Mouse (Mus musculus) liver, adult 10 weeks (tissue): ENCODE data around the gene Mfsd4a. TPM values are rescaled to one million over a fixed set of nuclear protein-coding genes. Genes with fewer than 3 reads are reported as not detected.

Experiments
- polyA plus RNA-seq: library from polyadenylated mRNA; stranded (reverse); fragments of 350-450 nt; fragmentation: Illumina TruSeq; extraction: RNeasy Lipid Tissue Mini Kit (QIAGEN cat#74804); gene quantifications from one replicate; pipeline ENCODE4 v1.2.3, GENCODE M21; 2014; ENCODE audit warnings: low read depth, low replicate concordance

Gene Mfsd4a
- not detected for polyA plus RNA-seq

GRCm38 (mm10) chr1:132067261-132068255, at the start of gene Mfsd4a:
Gene Mfsd4a, minus strand, starts transcription at chr1:132068062.

GRCm38 (mm10) chr1:132007282-132007815, 60.5 kb downstream of the Mfsd4a start, which contains the start of gene Elk4:
Gene Elk4, plus strand, starts transcription at chr1:132007607.

Other genes starting within 250 kb of the Mfsd4a start
- gene Slc41a1, start 240.6 kb downstream of the Mfsd4a start, polyA plus RNA-seq: 0.69 TPM
- gene Rab29, start 200.8 kb downstream of the Mfsd4a start, polyA plus RNA-seq: 6.6 TPM
- gene Nucks1, start 157.5 kb downstream of the Mfsd4a start, polyA plus RNA-seq: 48.2 TPM
- gene Slc45a3, start 105.1 kb downstream of the Mfsd4a start, polyA plus RNA-seq: 9.3 TPM
- 27.4 TPM for gene Elk4, start 60.5 kb downstream of the Mfsd4a start, polyA plus RNA-seq
- 1.5 TPM for gene Cdk18, start 71.6 kb upstream of the Mfsd4a start, polyA plus RNA-seq
- not detected for gene Lemd1, start 123.4 kb upstream of the Mfsd4a start, polyA plus RNA-seq
- gene AC124108.1, start 123.4 kb upstream of the Mfsd4a start, polyA plus RNA-seq: not detected
- gene Gm10188, start 161.7 kb upstream of the Mfsd4a start, polyA plus RNA-seq: not detected
- 0.24 TPM for gene Klhdc8a, start 230.6 kb upstream of the Mfsd4a start, polyA plus RNA-seq
- 4.4 TPM for gene Nuak2, start 248.1 kb upstream of the Mfsd4a start, polyA plus RNA-seq